Mouse (Mus musculus): ENCODE measurements around the gene Aco2.

DNA sequence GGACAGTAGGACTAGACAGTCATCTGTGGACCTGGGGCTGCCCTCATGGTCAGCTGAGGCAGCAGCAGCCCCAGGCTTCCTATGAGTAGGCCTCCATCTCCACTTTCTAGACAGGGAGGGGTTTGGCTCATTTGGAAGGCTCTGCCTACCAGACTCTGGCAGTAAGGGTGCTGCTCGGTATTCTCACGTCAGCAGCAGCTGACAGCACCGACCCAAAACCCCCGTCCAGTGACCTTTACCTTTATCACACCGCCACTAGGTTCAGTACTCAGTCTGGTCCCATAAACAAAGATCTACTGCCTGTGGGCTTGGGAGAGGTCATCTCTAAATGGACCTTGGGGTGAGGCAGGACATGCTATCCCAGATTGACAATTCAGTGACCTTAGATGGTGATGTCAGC lies 43.6 kb downstream of the Aco2 start:
- no peak for TF ChIP-seq POLR2A (IDR thresholded peaks at IDR 0.05; ENCODE audit: insufficient read depth, low read length)
- no peak for TF ChIP-seq CTCF (IDR thresholded peaks at IDR 0.05; ENCODE audit: low read depth, low read length)
- TF ChIP-seq EP300 (IDR thresholded peaks at IDR 0.05; ENCODE audit: insufficient read depth, low read depth, low read length), result no peak

All from ES-Bruce4 (cell line).